Mouse (Mus musculus): ENCODE results near the gene Gm10715. TPM values are rescaled to one million over a fixed set of nuclear protein-coding genes. Genes with fewer than 3 reads are reported as not detected.

Gene Gm10715
- polyA plus RNA-seq, 1 experiment from 2014 or later, result not detected

Other genes starting within 250 kb of the Gm10715 start
- not detected for gene Gm10722, start 36.0 kb upstream of the Gm10715 start, polyA plus RNA-seq (2021)
- not detected for gene Gm11168, start 33.5 kb upstream of the Gm10715 start, polyA plus RNA-seq (2021)
- not detected for gene Gm10721, start 23.7 kb upstream of the Gm10715 start, polyA plus RNA-seq (2021)
- gene Gm10720, start 21.2 kb upstream of the Gm10715 start, polyA plus RNA-seq (2021), result not detected
- gene Gm10719, start 19.5 kb upstream of the Gm10715 start, polyA plus RNA-seq (2021), result not detected
- gene Gm10718, start 13.3 kb upstream of the Gm10715 start, polyA plus RNA-seq (2021), result not detected
- not detected for gene Gm10717, start 11.5 kb upstream of the Gm10715 start, polyA plus RNA-seq (2021)
- gene Gm17535, start 2.3 kb upstream of the Gm10715 start, polyA plus RNA-seq (2021), result not detected

Measured in Patski (cell line).